Mouse (Mus musculus) ES-E14 (cell line): Measurements from ENCODE around the gene Ppp2r5e.

Experiments
- CHD2 ChIP-seq: IDR thresholded peaks from 2 replicates; pipeline ENCODE4 v1.6.1; 2014; ENCODE audit warnings: mild to moderate bottlenecking, low read depth, low read length, inconsistent platforms
- HCFC1 ChIP-seq: IDR thresholded peaks from 2 replicates; pipeline ENCODE4 v1.6.1; 2012; ENCODE audit warnings: low read length, inconsistent platforms, borderline replicate concordance; ENCODE audit not compliant: insufficient read depth
- MAFK ChIP-seq: IDR thresholded peaks from 2 replicates; pipeline ENCODE4 v1.6.1; 2014; ENCODE audit warnings: mild to moderate bottlenecking, low read depth, low read length, inconsistent platforms; ENCODE audit not compliant: insufficient read depth
- ZC3H11A ChIP-seq: IDR thresholded peaks from 2 replicates; pipeline ENCODE4 v1.6.1; 2012; ENCODE audit warnings: low read depth, mild to moderate bottlenecking, inconsistent platforms, low read length, borderline replicate concordance

DNA sequence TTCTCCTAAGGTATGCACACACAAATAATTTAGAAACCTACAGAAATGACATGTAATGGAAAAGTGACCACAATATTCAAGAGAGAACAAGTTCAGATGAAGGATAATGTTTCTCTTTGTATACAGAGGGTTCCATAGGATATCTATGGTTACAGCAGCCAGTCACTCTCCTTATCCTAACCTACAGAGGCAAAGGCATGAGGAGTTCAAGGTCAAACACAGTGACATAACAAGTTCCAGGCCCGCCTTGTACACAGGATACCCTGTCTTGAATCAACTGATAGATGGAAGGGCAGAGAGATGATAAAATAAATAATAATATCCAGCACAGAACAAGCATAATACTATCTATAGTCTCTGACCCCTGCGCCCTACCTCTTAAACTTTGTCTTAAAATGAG lies 73.7 kb downstream of the Ppp2r5e start:
- TF ChIP-seq HCFC1 (no peak), CHD2 (no peak), ZC3H11A (no peak), MAFK (no peak)
